Mouse (Mus musculus): Measurements from ENCODE around the gene Eras.
"Not testable (repeated sequence)": the region's sequence is repeated elsewhere in the genome, so short reads cannot be mapped to it uniquely, and the experiment has no call there.

DNA sequence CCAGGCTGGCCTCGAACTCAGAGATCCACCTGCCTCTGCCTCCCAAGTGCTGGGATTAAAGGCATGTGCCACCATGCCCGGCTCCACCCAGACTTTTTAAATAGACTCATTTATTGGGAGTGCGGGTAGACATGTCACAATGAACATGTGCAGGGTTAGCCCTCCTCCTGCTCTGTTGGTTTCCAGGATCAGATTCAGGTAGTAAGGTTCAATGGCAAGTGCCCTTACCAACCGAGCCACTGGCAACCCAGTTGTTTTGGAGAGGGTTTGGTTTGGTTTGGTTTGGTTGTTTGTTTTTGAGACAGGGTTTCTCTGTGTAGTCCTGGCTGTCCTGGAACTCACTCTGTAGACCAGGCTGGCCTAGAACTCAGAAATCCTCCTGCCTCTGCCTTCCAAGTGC lies 19.2 kb downstream of the Eras start, which contains the start of gene Gm10490:
- TF ChIP-seq CTCF (IDR thresholded peaks at IDR 0.05; ENCODE audit: control insufficient read depth, insufficient read depth, insufficient read length); CEBPB (IDR thresholded peaks at IDR 0.05; ENCODE audit: low read depth); MYOD1 (IDR thresholded peaks at IDR 0.05; ENCODE audit: control insufficient read depth, insufficient read length, low read depth): not testable (repeated sequence)
